Mouse (Mus musculus): ENCODE measurements at regions not wholly inside any gene's neighbourhood (a gene's known extent, or its start where the extent isn't known, plus 50 kb on each side); places are given as distances from the start of the nearest gene placed in this dataset.

DNA sequence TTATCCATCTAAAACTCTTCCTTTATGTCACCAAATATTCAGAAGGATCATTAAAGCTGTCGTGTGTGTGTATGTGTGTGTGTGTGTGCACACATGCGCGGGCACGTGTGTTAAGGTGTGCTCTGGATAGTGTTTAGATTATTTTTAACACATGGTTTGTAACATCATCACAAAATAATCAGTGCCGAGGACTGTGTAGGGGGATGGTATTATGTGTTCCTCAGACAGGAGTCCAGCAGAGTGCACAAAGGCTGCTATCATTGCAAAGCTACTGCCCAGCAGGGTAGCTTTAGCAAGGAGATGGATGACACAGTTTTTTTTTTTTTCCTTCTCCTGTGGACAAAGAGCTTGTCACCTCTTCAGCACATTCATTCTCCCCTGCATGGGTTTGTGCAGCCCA lies 224.9 kb upstream of the Gnpda2 start:
- Histone ChIP-seq H3K27me3 (replicated peaks; ENCODE audit: control insufficient read depth, insufficient read depth, low read length) (no peaks in the 10 kb centered on the region), H3K4me3 (ENCODE audit: insufficient read depth, low read depth, low read length) (no peak overlapping the region), H3K27ac (ENCODE audit: insufficient read depth, low read depth, low read length) (no peak overlapping the region), H3K4me1 (ENCODE audit: control insufficient read depth, insufficient read depth, low read length) (no peaks in the 10 kb centered on the region), H3K36me3 (ENCODE audit: control insufficient read depth, insufficient read depth, low read length) (no peaks in the 10 kb centered on the region)
- 76% methylated on average over 5 of the region's 5 CpGs for WGBS
- no peak for TF ChIP-seq CTCF (conservative IDR thresholded peaks at IDR 0.05; ENCODE audit: insufficient read depth, insufficient read length, low read depth, low read length)
- no peak for TF ChIP-seq POLR2A (IDR thresholded peaks at IDR 0.05; ENCODE audit: low read depth, low read length)
- DNase-seq: no peak

DNA sequence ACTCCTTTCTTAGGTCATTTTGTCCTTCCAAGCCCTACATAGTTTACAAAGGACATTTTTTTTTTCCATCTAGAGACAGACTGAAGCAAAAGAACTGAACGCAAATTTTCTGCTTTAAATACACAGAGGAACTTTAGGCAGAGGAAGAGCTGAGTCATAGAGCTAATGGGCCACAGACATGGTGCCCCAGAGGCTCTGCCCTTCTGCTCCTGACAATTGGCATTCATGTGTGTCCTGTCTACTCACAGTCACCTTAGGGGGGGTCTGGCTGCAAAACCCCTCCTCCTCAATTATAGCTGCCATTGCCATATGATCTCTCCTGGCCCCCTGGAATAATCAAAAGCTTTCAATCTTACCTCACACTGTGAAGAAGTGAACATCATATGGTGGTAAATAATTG lies 223.2 kb upstream of the Gnpda2 start:
- 31% methylated on average over 1 of the region's 1 CpGs for WGBS
- no peaks in the 10 kb centered on the region for H3K4me1 ChIP-seq (ENCODE audit: control insufficient read depth, insufficient read depth, low read length)
- TF ChIP-seq POLR2A (IDR thresholded peaks at IDR 0.05; ENCODE audit: low read depth, low read length): no peak
- TF ChIP-seq CTCF (conservative IDR thresholded peaks at IDR 0.05; ENCODE audit: insufficient read depth, insufficient read length, low read depth, low read length): no peak
- H3K36me3 ChIP-seq (ENCODE audit: control insufficient read depth, insufficient read depth, low read length): no peaks in the 10 kb centered on the region
- H3K27ac ChIP-seq (ENCODE audit: insufficient read depth, low read depth, low read length): no peak overlapping the region
- no peak for DNase-seq
- no peaks in the 10 kb centered on the region for H3K27me3 ChIP-seq (replicated peaks; ENCODE audit: control insufficient read depth, insufficient read depth, low read length)
- H3K4me3 ChIP-seq (ENCODE audit: insufficient read depth, low read depth, low read length): no peak overlapping the region

DNA sequence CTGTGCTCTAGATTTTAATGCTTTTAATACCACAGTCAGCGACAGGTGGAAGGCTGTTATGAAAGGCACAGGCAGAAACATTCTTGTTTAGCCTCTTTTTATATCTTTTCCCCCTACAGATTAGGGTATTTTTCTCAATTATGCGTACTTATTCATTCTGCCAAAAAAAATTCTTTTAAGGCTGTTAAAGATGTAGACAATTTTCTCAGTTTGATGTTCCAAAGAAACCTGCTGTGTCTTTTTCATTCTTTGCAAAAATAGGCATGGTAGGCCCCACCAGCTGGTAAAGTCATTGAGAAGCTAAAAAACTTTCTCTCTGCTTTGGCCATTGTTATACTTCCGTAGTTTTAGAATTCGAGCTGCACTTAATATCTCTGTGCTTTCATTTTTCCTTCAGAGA lies 210.5 kb upstream of the Gnpda2 start:
- Histone ChIP-seq H3K27me3 (replicated peaks; ENCODE audit: control insufficient read depth, insufficient read depth, low read length) (no peaks in the 10 kb centered on the region), H3K36me3 (ENCODE audit: control insufficient read depth, insufficient read depth, low read length) (no peaks in the 10 kb centered on the region), H3K4me1 (ENCODE audit: control insufficient read depth, insufficient read depth, low read length) (no peaks in the 10 kb centered on the region), H3K27ac (ENCODE audit: insufficient read depth, low read depth, low read length) (no peak overlapping the region), H3K4me3 (ENCODE audit: insufficient read depth, low read depth, low read length) (no peak overlapping the region)
- no peak for DNase-seq
- WGBS: 81% methylated on average over 4 of the region's 4 CpGs
- no peak for TF ChIP-seq POLR2A (IDR thresholded peaks at IDR 0.05; ENCODE audit: low read depth, low read length)
- no peak for TF ChIP-seq CTCF (conservative IDR thresholded peaks at IDR 0.05; ENCODE audit: insufficient read depth, insufficient read length, low read depth, low read length)

DNA sequence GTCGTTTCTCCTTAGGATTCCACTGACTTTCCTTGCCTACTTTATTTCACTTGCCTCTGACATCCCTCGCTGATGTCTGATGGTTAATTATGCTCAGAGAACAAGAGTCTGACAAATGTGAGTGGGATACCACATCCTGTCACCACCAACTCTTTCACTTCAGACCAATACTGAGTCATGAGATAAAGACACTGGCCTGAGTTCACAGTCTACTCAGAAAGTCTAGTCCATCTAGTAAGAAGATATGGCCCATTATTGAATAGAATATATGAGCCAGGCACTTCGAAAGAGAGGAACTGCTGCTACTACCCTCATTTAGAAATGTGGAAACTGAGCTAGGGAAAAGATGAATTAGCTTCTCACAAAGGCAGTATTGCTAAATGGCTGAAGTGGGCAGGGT lies 210.0 kb upstream of the Gnpda2 start:
- no peaks in the 10 kb centered on the region for H3K36me3 ChIP-seq (ENCODE audit: control insufficient read depth, insufficient read depth, low read length)
- no peaks in the 10 kb centered on the region for H3K27me3 ChIP-seq (replicated peaks; ENCODE audit: control insufficient read depth, insufficient read depth, low read length)
- TF ChIP-seq POLR2A (IDR thresholded peaks at IDR 0.05; ENCODE audit: low read depth, low read length) (no peak), CTCF (conservative IDR thresholded peaks at IDR 0.05; ENCODE audit: insufficient read depth, insufficient read length, low read depth, low read length) (no peak)
- H3K4me3 ChIP-seq (ENCODE audit: insufficient read depth, low read depth, low read length): no peak overlapping the region
- WGBS: 76% methylated on average over 3 of the region's 3 CpGs
- no peak for DNase-seq
- H3K27ac ChIP-seq (ENCODE audit: insufficient read depth, low read depth, low read length): no peak overlapping the region
- no peaks in the 10 kb centered on the region for H3K4me1 ChIP-seq (ENCODE audit: control insufficient read depth, insufficient read depth, low read length)

DNA sequence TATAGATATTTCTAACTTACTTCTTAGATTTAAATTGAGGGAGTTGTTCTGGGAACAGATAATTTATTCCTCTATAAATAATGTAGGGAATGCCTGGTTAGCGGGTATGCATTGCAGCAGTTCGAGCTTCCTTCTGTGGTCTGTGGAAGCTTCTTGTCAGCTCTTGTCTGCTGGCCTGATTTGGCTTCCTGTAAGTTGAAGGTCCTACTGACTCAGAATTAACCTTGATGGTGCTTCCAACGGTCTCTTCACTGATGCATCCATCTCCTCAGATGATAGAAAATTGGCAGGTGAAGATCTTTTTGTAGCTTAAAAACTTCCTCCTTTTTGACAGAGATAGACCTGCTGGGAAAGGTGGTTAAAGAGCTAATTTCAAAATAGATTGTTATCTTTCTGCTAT lies 203.2 kb upstream of the Gnpda2 start:
- no peaks in the 10 kb centered on the region for H3K36me3 ChIP-seq (ENCODE audit: control insufficient read depth, insufficient read depth, low read length)
- no peaks in the 10 kb centered on the region; the same call in 1 of the 2 replicates for H3K27me3 ChIP-seq (replicated peaks; ENCODE audit: control insufficient read depth, insufficient read depth, low read length)
- WGBS: 46% methylated on average over 3 of the region's 3 CpGs
- no peak overlapping the region for H3K4me3 ChIP-seq (ENCODE audit: insufficient read depth, low read depth, low read length)
- no peak overlapping the region for H3K27ac ChIP-seq (ENCODE audit: insufficient read depth, low read depth, low read length)
- no peaks in the 10 kb centered on the region for H3K4me1 ChIP-seq (ENCODE audit: control insufficient read depth, insufficient read depth, low read length)
- DNase-seq: no peak
- TF ChIP-seq CTCF (conservative IDR thresholded peaks at IDR 0.05; ENCODE audit: insufficient read depth, insufficient read length, low read depth, low read length) (no peak), POLR2A (IDR thresholded peaks at IDR 0.05; ENCODE audit: low read depth, low read length) (no peak)

DNA sequence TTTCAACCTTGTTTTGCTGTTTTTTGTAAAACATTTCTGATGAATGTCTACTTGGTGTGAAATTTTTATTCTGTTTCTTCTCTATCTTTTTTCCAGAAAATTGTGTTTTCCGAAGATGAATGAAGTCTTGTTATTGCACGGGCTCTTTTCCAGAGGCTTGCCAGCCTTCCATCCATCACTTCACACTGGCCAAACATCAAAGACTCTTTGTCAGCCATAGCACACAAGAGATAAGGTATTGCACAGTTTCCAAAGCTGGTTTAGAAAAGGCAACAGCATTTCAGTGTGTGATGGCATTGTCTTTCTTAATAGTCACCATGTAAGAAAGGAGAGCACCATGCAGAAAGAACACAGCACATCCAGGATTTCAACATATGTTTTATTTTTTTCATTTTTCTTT lies 202.5 kb upstream of the Gnpda2 start:
- no peak overlapping the region for H3K27ac ChIP-seq (ENCODE audit: insufficient read depth, low read depth, low read length)
- 64% methylated on average over 2 of the region's 2 CpGs for WGBS
- no peak for TF ChIP-seq CTCF (conservative IDR thresholded peaks at IDR 0.05; ENCODE audit: insufficient read depth, insufficient read length, low read depth, low read length)
- TF ChIP-seq POLR2A (IDR thresholded peaks at IDR 0.05; ENCODE audit: low read depth, low read length): no peak
- no peaks in the 10 kb centered on the region; the same call in 1 of the 2 replicates for H3K27me3 ChIP-seq (replicated peaks; ENCODE audit: control insufficient read depth, insufficient read depth, low read length)
- no peak overlapping the region for H3K4me3 ChIP-seq (ENCODE audit: insufficient read depth, low read depth, low read length)
- DNase-seq: no peak
- no peaks in the 10 kb centered on the region for H3K36me3 ChIP-seq (ENCODE audit: control insufficient read depth, insufficient read depth, low read length)
- H3K4me1 ChIP-seq (ENCODE audit: control insufficient read depth, insufficient read depth, low read length): no peaks in the 10 kb centered on the region

DNA sequence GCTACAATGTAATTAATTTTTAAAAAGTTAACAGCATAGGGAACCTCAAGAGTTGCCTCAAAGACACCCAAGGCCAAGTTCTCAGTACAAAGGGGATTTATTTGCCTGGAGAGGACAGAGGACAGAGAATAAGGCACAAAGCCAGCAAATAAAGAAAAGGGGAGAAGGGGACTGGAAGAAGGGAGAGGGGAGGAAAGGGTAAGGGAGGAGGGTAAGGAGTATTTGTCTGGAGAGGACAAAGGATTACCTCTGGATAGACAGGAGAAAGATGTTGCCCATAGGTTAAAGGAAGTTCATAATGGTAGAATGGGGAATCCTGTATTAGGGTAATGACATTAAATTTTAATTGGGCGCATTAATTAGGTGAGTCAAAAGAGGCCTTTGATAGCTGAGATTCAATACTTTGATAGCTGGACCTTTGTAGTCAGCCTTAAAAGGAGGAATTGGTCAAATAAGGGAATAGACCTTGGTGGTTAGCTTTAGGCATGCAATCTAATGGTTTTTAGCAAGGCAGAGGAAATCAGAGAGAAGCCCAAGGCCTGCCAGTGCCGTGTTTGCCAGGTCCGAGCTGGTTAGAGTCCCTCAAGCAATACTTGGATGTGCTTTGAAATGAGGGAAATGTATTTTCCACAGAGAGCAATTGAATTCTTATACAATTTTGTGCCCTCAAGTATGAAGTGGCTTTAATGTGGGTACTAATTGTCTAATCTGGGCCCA lies 164.8 kb upstream of the Gnpda2 start:
- no peak for DNase-seq
- Histone ChIP-seq H3K36me3 (ENCODE audit: control insufficient read depth, insufficient read depth, low read length) (no peaks in the 10 kb centered on the region), H3K4me3 (ENCODE audit: insufficient read depth, low read depth, low read length) (no peak overlapping the region), H3K27me3 (replicated peaks; ENCODE audit: control insufficient read depth, insufficient read depth, low read length) (no peaks in the 10 kb centered on the region), H3K27ac (ENCODE audit: insufficient read depth, low read depth, low read length) (no peak overlapping the region), H3K4me1 (ENCODE audit: control insufficient read depth, insufficient read depth, low read length) (no peaks in the 10 kb centered on the region)
- 71% methylated on average over 3 of the region's 3 CpGs for WGBS
- TF ChIP-seq POLR2A (IDR thresholded peaks at IDR 0.05; ENCODE audit: low read depth, low read length) (no peak), CTCF (conservative IDR thresholded peaks at IDR 0.05; ENCODE audit: insufficient read depth, insufficient read length, low read depth, low read length) (no peak)

All from kidney, adult 2 months (tissue).